Mouse (Mus musculus): ENCODE data around the gene Btbd35f8. TPM values are rescaled to one million over a fixed set of nuclear protein-coding genes. Genes with fewer than 3 reads are reported as not detected.
"Not testable (repeated sequence)": the region's sequence is repeated elsewhere in the genome, so short reads cannot be mapped to it uniquely, and the experiment has no call there.

The Btbd35f8 gene
- total RNA-seq (2021) = not detected
- long read RNA-seq, experiment 1 = 0 reads
- long read RNA-seq, experiment 2 = 0 reads

DNA sequence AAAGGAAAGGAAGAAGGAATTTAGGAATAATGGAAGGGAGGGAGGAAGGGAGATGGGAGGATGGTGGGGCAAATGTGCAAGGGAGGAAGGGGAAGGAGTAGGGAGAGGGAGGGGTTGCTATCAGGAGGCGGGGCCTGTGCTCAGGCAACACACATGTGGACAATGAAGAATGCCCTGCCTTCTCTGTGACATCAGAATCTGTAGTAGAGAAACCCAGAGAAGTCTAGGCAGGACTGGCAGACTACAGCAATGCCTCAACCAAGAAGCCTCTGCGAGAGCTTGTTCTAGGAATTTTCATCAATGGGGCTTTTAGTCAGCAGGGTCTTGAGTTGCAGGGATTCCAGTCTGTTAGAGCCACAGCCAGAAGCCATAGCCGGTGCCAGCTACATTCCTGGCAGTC, at the start of gene Btbd35f8:
Gene Btbd35f8, plus strand, starts transcription at position 301 of the 400 bp plus-strand sequence.
- DNase-seq = not testable (repeated sequence)

Other genes with a start within 250 kb of the Btbd35f8 start
- gene Spin2g, start 211.8 kb upstream of the Btbd35f8 start, total RNA-seq (2021) = not detected

Data from gastrocnemius, postnatal 10 days (tissue).